Mouse (Mus musculus) WW6 (cell line): ENCODE results near the gene Nit1.

Experiments used
- DNase-seq: peaks from one replicate; pipeline ENCODE4 v3.0.0-alpha.2; 2013; ENCODE audit warnings: low read depth, low spot score

Nit1 gene

DNA sequence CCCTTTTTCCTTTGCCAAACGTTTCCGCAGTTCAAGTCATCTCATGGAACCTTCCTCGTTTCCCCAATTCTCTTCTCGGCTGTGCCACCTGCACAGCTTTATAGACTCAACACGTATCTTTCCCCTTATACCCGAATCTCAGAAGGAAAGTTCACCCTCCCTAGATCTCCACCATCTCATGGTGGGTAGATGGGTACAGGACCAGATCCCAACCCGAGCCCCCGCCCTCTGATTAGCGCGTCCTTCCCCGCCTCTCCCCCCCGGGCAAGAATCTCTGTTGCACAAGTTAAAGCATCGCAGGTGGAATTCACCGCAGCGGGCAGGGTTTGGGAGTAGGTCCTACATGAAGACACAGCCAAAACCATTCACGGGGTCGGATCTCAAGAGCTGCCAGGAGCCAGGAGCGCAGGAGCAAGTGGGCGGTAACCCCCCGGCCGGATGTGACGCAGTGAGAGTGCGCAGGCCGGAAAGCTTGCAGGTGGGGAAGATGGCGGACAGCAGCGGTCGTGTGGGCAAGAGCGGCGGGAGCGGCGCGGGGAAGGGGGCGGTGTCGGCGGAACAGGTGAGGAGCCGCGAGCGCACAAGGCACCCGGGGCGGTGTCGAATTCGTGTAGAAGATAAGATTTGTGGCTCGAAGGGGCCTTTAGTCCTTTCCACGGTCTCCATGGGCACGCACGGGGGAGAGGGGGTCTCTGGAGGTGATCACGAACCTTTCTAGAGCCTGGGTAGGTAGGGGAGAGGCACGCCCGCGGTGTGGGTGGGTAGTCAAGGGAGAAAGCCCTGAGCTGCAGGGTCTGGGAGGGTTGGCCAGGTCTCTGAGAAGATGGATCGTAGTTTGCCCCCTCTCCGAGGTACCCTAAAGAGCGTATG lies at the start of gene Nit1, which contains the start of gene Pfdn2:
Gene Nit1 (minus strand): TSS at position 422 of the 870 bp plus-strand sequence.
Gene Pfdn2 (plus strand): TSS at position 446 of the 870 bp plus-strand sequence.
- peak; percentile 80 for DNase-seq

DNA sequence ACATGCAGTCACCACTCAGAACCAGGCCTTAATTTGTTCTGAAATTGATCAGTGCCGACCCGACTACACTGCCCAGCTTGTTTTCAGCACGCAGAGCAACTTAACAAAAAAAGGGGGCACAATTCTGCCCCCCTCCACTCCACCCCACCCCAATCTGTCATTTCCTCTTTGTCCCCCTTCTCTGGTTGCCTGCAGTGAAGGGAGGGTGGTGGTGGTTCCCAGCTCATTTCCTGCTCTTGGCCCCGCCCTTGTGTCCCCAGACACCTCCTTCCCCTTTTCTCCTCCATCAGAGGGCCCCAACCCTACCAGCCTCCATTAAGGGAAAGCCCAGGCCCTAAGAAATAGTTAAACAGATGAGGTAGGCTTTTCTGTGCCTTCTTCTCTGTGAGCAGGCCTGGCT lies 44.7 kb upstream of the Nit1 start:
- no peak for DNase-seq

DNA sequence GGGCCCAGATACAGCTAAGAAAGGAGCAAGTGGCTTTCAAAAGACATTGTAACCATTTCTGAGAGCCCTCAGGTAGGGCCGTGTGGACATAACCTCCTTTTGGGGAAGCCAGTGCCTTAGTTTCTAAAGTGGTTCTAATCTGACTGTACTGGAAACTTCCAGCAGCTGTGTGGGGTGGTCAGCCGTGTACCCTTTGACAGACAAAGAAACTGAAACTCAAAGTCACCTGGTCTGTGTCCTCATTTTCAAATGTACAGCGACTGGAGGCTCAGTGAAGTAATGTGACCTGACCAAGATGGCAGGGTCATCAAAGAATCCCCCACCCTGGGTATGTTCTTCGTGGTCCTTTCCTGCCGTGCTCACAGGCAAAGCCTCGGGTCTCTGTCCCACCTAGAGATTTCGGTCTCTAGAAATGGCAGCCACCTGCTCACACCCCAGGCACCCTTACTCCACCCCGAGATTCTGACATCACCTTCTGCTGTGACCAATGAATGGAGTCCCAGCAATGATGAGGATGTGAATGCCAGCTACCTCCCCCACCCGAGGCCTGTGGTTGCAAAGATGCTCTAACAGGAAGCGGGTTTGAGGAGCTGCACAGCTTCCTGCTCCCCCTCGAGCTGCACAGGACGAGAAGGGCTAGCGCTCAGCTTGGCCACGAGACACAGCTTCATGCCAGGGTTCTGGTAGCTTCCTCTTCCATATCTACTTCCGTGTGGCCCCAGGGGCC lies 43.1 kb upstream of the Nit1 start, which contains the start of gene Arhgap30:
Gene Arhgap30 (plus strand): TSS at position 579 of the 727 bp plus-strand sequence.
- no peak for DNase-seq

DNA sequence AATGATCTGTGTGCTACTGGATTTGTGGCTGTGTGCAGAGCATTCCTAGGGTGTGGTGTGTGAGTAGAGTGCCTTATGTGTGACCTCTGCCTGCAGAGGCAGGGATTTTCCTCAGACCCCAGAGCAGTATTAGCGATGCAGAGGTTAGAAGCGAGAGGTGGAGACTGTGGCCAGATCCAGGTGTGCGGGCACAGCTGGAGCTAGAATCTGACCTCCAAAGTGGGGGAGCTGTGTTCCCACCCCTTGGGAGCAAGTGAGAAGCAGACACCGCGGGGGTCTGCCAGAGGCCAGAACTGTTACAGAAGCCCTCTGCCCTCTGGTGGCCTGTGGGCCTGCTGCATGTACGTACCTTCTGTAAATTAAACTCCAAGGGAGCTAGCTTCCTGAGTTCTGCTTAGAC lies 41.7 kb upstream of the Nit1 start:
- DNase-seq = no peak

DNA sequence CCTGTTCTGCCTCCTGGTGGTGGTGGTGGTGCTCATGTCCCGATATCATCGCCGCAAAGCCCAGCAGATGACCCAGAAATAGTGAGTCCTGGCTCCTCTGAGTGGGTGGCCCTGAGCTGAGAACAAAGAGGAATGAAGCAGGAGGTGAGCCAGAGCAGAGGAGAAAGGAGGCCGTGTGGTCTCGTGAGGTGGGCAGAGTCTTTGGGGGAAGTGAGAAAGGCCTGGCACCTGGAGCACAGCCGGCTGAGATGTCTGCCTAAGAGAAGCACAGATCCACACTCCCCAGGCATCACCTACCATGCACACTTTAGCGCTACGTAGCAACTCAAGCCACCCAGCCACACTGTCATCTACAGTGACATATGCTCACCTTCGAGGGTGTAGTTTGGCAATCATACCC lies 39.7 kb upstream of the Nit1 start:
- no peak for DNase-seq

DNA sequence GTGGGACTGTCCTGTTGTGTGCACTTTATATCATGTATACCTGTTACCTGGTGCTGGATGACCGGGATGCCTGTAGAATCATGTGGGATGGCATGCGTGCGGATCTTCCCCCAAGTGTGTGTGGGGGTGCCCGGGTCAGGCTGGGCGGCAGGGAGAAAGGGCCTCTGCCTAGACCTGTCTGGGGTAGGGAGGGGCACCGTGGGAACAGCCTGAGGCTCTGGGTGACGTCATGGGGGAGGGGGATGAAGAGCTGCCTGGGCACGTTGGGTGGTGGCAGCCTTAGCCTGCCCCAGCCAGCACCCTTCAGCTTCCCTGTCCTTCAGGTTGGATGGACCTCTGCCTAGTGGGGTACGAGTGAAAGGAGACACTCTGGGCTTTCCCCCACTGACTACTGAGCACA lies 38.9 kb upstream of the Nit1 start:
- no peak for DNase-seq

DNA sequence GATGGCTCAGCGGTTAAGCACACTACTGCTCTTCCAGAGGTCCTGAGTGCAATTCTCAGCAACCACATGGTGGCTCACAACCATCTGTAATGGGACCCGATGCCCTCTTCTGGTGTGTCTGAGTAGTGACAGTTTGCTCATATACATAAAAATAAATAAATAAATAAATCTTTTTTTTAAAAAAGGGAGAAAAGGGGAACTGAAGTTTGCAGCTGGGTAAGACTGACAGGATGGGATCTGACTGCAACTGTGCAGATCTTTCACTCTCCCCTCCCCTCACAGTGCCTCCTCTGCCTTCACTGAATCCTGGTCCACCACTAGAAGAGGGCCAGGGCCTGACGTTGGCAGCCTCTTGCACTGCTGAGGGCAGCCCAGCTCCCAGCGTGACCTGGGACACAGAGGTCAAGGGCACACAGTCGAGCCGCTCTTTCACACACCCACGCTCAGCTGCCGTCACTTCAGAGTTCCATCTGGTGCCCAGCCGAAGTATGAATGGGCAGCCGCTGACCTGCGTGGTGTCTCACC lies 36.7 kb upstream of the Nit1 start:
- no peak for DNase-seq

DNA sequence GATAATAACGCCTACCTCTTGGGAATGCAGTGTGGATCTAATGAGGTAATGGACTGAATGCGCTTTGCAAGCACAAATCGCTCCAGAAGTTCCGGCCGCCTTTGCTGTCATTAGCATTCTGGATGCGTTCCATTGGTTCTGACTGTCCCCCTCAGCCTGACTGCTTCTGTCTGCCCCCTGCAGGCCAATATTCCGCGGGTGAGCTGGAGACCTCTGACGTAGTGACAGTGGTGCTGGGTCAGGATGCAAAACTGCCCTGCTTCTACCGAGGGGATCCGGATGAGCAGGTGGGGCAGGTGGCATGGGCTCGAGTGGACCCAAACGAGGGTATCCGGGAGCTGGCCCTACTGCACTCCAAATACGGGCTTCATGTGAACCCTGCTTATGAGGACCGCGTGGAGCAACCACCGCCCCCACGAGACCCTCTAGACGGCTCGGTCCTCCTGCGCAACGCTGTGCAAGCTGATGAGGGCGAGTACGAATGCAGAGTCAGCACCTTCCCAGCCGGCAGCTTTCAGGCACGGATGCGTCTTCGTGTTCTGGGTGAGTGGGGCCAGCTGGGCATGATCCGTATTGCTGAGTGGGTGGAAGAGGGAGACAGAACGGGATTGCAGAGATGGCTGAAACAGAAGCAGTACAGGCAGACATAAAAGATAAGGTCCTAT lies 34.6 kb upstream of the Nit1 start:
- peak; percentile 72 for DNase-seq

DNA sequence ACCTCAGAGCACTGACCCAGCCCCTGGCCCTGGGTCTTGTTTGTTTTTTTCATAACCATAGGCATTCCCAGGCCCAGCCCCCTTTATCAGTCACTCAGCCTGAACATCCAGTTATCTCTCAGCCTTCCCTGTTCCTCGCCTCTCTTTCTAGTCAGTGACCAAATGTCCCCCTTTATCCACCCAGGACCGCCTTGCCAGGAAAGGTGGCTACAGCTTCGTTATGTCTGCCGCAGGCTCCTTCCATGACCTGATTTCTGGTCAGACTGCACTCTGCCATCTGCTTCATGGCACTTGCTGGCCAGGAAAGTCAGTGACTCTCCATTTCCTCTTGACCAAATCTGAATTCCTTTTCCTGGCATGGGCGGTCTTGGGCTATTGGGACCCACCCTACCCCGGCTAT lies 32.9 kb upstream of the Nit1 start:
- DNase-seq = no peak

DNA sequence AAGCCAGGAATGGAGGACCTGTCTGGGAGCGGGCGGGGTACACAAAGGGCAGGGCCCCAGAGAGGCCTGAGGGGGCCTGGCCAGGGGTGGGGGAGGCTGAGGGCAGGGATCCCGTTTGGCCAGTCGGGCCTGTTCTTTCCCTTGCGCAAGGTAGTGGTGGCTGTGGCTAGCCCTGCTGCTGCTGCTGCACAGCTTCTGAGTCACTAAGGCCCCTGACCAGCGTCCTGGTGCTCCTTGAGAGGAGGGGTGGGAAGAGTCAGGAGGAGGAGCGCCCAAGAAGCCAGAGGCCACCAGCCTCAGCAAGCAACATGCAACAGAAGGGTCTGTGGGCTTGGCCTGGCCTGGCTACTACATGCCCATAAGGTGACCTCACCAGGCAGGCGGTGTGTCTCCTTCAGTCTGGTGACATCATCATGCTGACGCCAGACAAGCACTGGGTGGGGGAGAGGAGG lies 30.2 kb upstream of the Nit1 start:
- DNase-seq = no peak

DNA sequence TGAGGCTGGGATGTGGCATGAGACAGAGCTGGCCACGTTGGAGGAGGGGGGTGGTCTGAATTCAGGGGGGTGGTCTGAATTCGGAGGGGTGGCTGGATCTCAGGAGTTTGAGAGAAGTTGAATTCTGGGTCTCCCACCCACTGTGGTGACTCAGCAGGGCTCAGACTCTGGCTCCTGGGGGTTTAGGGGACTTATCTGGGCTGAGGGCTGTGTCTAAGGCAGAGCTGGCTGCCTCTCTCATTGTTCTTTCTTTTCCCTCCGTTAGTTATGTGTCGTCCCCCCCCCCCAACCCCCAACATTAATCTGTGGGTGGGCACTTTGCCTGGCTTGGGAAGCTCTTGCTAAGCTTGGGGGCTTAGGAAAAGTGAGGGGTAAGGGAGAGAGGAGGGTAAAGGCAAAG lies 28.5 kb upstream of the Nit1 start:
- DNase-seq = no peak

DNA sequence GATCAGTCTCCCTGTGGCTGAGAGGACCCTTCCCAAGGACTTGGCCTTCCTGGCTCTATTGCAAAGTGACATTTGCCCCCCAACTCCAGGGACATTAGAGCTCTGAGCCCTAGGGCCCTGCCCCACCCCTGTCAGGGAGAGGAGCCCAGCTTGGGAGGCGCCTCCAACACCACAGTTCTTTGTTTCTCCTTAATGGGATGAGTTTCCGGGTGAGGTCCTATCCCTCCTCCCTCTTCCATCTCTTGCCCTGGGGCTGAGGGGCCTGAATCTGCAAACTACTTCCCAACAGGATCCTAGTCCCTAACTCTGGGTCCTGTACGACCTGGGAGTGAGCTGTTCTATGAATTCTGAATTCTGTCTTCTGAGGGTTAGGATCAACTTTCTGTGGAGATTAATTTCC lies 27.4 kb upstream of the Nit1 start:
- no peak for DNase-seq

DNA sequence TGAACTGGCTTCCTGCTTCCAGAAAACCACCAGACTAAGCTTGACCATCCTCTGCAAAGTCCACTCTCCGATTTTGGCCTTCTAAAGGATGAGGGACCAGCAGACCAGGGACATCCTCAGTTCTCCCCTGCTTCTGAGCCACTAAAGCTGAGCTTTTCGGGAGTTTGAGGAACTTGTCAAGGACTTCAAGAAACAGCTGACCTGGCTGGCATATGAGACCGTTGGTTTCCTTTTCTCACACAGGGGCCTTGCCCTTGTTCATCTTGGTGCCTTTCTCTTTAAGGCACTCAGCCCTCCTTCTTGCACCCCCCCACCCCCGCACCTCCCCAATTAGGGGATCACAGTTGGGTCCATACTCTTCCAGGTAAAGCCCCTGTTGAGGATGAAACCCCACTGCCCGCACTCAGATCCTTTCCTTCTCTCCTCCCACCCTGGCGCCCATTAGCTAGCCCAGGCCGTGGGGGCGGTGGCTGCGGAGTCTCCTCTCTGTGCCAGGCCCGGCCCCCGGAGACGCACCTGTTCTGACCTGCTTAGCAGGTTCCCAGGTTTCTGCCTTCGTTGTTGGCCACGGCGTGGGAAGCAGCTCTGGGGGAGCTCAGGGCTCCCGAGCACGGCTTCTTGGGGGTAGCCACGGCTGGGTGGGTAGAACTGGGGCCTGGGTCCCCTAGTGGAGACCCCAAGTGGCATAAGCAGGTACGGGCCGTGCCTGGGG lies 24.6 kb upstream of the Nit1 start, which contains the start of gene Nectin4:
Gene Nectin4 (plus strand): TSS at position 255 of the 712 bp plus-strand sequence.
- DNase-seq = no peak

DNA sequence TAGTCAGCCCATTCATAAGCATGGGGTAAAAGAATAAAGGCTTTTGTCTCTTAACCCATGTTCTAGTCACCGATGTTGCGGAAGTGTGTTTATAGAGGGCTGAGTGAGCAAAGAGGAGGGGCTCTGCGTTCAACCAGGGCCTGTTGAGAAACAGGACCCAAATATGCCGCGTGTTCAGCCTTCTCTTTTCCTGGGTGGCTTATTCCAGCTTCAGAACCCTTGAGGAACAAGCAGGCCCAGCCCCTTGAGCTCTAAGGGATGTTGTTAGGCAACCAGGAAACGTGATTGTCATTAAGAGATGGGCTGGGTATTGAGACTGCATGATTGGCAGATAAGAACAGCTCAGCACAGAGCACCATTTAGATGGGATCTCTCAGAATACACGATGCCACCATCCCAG lies 20.5 kb upstream of the Nit1 start:
- DNase-seq = no peak

DNA sequence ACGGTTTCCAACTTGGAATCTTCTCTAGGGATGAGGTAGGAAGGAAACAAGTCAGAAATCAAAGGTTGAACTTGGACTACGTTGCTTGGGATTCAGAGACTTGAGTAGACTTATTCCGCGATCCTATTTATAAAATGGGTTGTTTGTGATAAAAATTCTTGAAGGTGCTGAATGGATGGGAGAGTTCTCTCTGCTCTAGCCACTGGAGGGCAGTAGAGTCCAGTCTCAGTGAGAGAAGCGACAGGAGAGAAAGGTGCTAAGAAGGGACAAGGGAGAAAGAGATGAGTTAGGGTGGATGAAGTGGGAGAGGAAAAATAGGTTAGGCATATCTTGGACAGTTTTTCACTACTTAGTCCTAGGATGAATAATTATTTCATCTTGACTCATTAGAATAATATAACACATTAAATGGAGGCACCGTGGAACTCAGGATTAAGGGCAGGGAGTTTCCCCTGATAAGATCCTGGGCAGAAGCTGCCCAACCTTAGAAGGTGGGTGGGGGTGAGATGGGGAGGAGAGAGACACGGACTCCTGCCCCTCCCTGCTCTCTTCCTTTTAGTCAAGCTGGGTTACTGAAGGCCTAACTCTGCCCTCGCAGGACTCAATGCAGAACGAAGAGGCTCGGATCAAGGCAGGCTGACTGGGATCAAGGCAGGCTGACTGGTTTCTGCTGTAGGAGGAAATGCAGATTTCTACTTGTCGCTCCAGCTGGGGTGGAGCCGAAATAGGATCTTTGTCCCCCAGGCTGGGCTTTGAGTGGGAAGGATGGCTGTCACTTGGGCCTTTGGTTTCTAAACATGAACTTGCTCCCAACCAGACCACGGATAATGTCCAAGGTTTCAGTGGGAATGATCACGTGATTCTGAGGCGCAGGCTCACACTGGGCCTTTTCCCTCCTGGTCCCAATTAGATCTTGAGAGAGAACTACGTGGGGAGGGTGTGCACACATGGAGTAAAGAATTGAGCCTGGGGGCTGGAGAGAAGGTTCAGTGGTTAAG lies 16.0 kb upstream of the Nit1 start:
- no peak for DNase-seq

DNA sequence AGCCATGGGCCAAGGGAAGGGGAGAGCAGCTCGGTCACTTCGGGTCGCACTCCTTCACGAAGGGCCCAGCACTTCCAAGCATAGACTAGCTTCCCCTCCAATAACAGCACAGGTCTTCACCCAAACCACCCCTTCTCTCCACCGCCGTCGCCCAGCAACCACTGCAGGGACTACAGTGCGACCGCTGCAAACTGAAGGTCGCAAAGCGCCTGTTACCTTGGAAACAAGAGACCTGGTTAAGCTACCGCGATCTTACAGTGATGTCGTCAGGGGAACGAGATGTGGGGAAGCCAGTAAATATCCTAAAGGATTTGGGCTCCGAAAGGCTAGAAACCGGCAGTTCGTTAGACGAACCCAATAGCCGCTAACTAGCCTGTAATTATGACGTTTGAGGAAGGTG lies 15.2 kb upstream of the Nit1 start, which contains the start of gene Klhdc9:
Gene Klhdc9 (minus strand): TSS at position 143 of the 400 bp plus-strand sequence.
- DNase-seq = peak; percentile 87

DNA sequence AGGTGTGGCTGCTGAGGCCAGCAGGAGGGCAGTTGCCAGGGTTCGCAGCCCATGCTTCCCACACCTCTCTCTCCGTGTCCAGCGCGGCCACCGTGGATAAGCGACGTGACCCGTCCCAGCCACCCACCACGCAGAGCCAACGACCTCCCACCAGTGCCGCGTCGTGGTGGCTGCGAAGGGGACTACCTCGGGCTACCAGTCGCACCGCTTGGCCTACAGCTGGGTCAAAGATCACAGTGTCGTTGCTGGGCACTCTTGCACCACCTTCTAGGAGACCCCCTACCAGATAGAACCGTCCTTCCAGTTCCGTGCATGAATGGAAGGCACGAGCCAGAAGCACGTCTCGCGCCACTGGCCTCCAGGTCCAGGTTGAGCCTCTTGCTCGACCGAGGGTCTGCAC lies 14.8 kb upstream of the Nit1 start:
- DNase-seq = no peak

DNA sequence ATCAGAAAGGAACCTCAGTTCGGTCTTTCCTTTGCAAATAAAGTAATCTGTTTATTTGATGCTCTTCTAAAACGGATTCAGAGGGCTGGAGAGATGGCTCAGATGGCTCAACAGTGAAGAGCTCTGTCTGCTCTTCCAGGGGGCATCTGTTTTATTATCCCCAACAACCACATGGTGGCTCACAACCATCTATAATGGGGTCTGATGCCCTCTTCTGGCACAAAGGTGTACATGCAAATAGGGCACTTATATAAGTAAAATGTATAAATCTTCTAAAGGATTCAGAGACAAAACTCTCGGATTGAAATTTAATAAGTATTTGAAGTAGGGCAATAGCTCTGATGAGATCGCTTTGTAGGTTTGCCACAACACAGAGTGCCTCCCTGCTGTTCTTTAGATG lies 13.0 kb upstream of the Nit1 start:
- no peak for DNase-seq

DNA sequence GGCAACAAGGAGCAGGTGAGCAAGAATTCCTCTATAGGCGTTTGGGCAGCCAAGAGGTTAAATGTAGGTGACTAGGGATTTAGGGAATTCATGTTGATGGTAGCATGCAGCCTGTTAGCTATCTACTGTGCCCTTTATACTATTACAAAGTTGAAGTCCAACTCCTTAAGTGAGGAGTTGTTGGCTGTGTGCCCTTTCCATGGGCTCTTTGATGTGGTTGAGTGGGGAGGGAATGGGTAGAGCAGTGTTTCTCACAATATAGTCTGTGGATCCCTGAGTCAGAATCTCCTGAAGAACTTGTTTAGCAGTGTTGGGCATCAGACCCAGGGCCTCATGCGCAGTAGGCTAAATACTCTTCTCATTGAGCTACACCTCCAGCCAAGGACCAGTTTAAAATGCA lies 11.4 kb upstream of the Nit1 start:
- DNase-seq = no peak

DNA sequence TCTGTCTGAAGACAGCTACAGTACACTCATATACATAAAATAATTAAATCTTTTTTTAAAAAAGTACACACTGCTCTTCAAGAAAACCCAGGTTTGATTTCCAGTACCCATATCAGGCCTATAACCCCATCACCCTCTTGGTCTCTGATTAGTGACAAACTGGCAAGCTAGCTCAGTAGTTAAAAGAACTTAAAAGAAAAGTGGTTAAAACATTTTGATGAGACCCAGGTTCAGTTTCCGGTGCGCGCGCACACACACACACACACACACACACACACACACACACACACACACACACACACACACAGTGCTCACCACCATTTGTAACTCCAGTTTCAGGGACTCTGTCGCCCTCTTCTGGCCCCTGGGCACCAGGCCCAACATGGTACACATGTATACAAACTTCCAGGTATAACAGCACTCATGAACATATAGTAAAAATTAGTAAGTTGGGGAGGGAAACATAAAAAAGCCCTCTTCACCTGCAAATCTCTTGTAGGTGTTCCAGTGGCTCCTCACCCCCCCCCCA lies 10.4 kb upstream of the Nit1 start:
- DNase-seq = no peak
